Mouse (Mus musculus): ENCODE measurements at regions not wholly inside any gene's neighbourhood (a gene's known extent, or its start where the extent isn't known, plus 50 kb on each side); places are given as distances from the start of the nearest gene placed in this dataset.

DNA sequence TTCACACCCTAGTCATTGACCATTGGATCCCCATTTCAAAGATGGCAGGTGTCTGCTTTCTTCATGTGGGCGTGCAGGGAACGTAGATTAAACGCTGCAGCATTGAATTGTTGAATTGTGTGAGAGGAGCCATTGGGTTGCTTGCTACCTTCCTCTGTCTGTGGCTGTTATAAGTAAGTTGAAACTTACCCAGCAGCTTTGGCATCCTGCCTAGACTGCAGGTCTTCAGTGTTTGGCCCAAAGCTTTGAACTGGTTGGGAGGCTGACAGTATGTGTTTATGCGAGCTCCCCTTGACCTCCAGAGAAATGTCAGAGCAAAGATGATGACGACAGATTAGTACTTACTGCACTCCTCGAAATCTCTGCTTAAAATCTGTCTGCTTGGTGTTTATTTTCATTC lies 473.8 kb downstream of the Irx1 start:
- TF ChIP-seq EP300 (IDR thresholded peaks at IDR 0.05; ENCODE audit: insufficient read depth, low read depth, low read length) (no peak), POLR2A (IDR thresholded peaks at IDR 0.05; ENCODE audit: insufficient read depth, low read depth, low read length) (no peak)

Data from heart, adult 2 months (tissue).